Mouse (Mus musculus): ENCODE data around the gene Asic2. TPM values are rescaled to one million over a fixed set of nuclear protein-coding genes. Genes with fewer than 3 reads are reported as not detected.

Gene Asic2
- polyA plus RNA-seq, 1 experiment from 2014 or later = 0.77 TPM

DNA sequence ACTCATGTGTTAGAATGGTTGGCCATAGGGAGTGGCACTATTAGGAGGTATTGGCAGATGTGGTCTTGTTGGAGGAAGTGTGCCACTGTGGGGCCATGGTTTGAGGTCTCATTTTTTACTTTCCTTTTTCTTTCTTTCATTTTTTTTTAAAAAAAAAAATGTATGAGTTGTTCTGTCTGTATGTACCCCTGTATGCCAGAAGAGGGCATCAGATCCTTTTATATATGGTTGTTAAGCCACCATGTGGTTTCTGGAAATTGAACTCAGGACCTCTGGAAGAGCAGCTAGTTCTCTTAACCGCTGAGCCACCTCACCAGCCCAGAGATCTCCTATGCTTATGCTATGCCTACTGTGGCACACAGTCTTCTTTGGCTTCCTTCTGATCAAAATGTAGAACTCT lies 1129.5 kb downstream of the Asic2 start:
- no peaks in the 10 kb centered on the region for H3K4me1 ChIP-seq
- 77% methylated on average over 1 of the region's 1 CpGs for WGBS

GRCm38 (mm10) chr11:80835841-80836240 lies 1132.4 kb downstream of the Asic2 start:
- 70% methylated on average over 4 of the region's 4 CpGs for WGBS
- H3K27ac ChIP-seq = no peak overlapping the region
- DNase-seq (ENCODE audit: low spot score) = no peak
- H3K27me3 ChIP-seq (ENCODE audit: insufficient read depth, poor library complexity, severe bottlenecking) = no peaks in the 10 kb centered on the region
- no peaks in the 10 kb centered on the region for H3K36me3 ChIP-seq
- no peaks in the 10 kb centered on the region for H3K9me3 ChIP-seq
- no peaks in the 10 kb centered on the region for H3K4me1 ChIP-seq
- no peak overlapping the region for H3K4me3 ChIP-seq

More for the DNA sequence above, 1129.5 kb downstream of the Asic2 start:
- no peaks in the 10 kb centered on the region for H3K27me3 ChIP-seq (ENCODE audit: insufficient read depth, poor library complexity, severe bottlenecking)
- DNase-seq (ENCODE audit: low spot score) = no peak
- H3K36me3 ChIP-seq = no peaks in the 10 kb centered on the region
- H3K9me3 ChIP-seq = no peaks in the 10 kb centered on the region
- H3K4me3 ChIP-seq = no peak overlapping the region
- no peak overlapping the region for H3K27ac ChIP-seq

DNA sequence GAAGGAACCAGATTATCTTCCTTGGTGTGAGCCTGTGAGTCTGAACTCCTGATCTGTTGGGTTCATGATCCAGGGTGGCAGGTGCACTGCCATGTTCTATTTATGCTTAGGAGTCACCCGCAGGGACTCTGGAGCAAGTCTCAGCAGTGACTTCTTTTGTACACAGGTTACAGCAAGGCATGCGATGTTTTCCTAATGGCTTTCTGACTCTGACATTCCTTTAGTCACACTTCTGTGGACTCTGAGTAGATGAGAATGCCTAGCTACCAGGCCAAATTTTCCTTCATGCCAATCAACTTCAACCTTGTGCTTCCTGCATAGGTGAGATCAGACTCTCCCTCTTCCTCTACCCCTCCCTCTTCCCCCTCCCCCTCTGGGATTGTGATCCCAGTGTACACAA lies 1132.9 kb downstream of the Asic2 start:
- no peaks in the 10 kb centered on the region for H3K4me1 ChIP-seq
- no peaks in the 10 kb centered on the region for H3K27me3 ChIP-seq (ENCODE audit: insufficient read depth, poor library complexity, severe bottlenecking)
- no peak for DNase-seq (ENCODE audit: low spot score)
- no peak overlapping the region for H3K27ac ChIP-seq
- WGBS = 91% methylated on average over 2 of the region's 2 CpGs
- no peaks in the 10 kb centered on the region for H3K36me3 ChIP-seq
- no peaks in the 10 kb centered on the region for H3K9me3 ChIP-seq
- no peak overlapping the region for H3K4me3 ChIP-seq

Other genes with a start within 250 kb of the Asic2 start
- not detected in 2 replicates for gene 5530401A14Rik, start 107.8 kb downstream of the Asic2 start, polyA plus RNA-seq (2016; fragmentation: Nextera tagmentation; extraction: Ambion mirVana)
- 6.7 and 8.0 TPM in 2 replicates for gene Ccl2, start 67.1 kb upstream of the Asic2 start, polyA plus RNA-seq (2016; fragmentation: Nextera tagmentation; extraction: Ambion mirVana)
- gene Gm17268, start 70.1 kb upstream of the Asic2 start, polyA plus RNA-seq (2016; fragmentation: Nextera tagmentation; extraction: Ambion mirVana) = not detected in 2 replicates
- gene Ccl7, start 77.3 kb upstream of the Asic2 start, polyA plus RNA-seq (2016; fragmentation: Nextera tagmentation; extraction: Ambion mirVana) = 1.7 and 2.1 TPM in 2 replicates
- gene Ccl11, start 89.4 kb upstream of the Asic2 start, polyA plus RNA-seq (2016; fragmentation: Nextera tagmentation; extraction: Ambion mirVana) = not detected in 2 replicates
- not detected in 2 replicates for gene Ccl12, start 133.4 kb upstream of the Asic2 start, polyA plus RNA-seq (2016; fragmentation: Nextera tagmentation; extraction: Ambion mirVana)
- not detected in 2 replicates for gene Ccl8, start 146.7 kb upstream of the Asic2 start, polyA plus RNA-seq (2016; fragmentation: Nextera tagmentation; extraction: Ambion mirVana)